Mouse (Mus musculus) C2C12 (cell line): ENCODE data around the gene Duxf3. TPM values are rescaled to one million over a fixed set of nuclear protein-coding genes. Genes with fewer than 3 reads are reported as not detected.

Source experiments
- H3K27me3 ChIP-seq: one replicate; pipeline ENCODE4 v1.6.1; 2011; ENCODE audit not compliant: control insufficient read depth, insufficient read depth, insufficient read length
- H3K36me3 ChIP-seq: one replicate; pipeline ENCODE4 v1.6.1; 2011; ENCODE audit not compliant: control insufficient read depth, insufficient read depth
- H3K4me3 ChIP-seq: one replicate; pipeline ENCODE4 v1.5.1; 2011; ENCODE audit warnings: mild to moderate bottlenecking, control low read depth; ENCODE audit not compliant: poor library complexity, insufficient read depth, severe bottlenecking
- H3K79me2 ChIP-seq: one replicate; pipeline ENCODE4 v1.6.1; 2011; ENCODE audit not compliant: control insufficient read depth, insufficient read depth
- H3K79me3 ChIP-seq: one replicate; pipeline ENCODE4 v1.6.1; 2011; ENCODE audit warnings: low read depth, control low read depth
- H3ac ChIP-seq: one replicate; pipeline ENCODE3; 2011; ENCODE audit warnings: low read depth; ENCODE audit not compliant: control insufficient read depth, insufficient read length
- CEBPB ChIP-seq: IDR thresholded peaks from one replicate; pipeline ENCODE4 v1.6.1; 2011; ENCODE audit warnings: low read depth, mild to moderate bottlenecking, control low read depth, moderate library complexity
- CTCF ChIP-seq: IDR thresholded peaks from one replicate; pipeline ENCODE4 v1.5.1; 2011; ENCODE audit not compliant: control insufficient read depth, insufficient read depth, insufficient read length
- FOSL1 ChIP-seq: IDR thresholded peaks from one replicate; pipeline ENCODE4 v1.8.0; 2011; ENCODE audit warnings: mild to moderate bottlenecking, low read length; ENCODE audit not compliant: poor library complexity, insufficient read depth, severe bottlenecking
- MAX ChIP-seq: IDR thresholded peaks from one replicate; pipeline ENCODE4 v1.6.1; 2011; ENCODE audit warnings: mild to moderate bottlenecking, control low read depth
- MYOD1 ChIP-seq: IDR thresholded peaks from one replicate; pipeline ENCODE4 v1.6.1; 2011; ENCODE audit warnings: low read depth; ENCODE audit not compliant: control insufficient read depth, insufficient read length
- MYOG ChIP-seq: IDR thresholded peaks from one replicate; pipeline ENCODE4 v1.6.1; 2011; ENCODE audit not compliant: control insufficient read depth, insufficient read length; ENCODE audit errors: extremely low read depth
- USF1 ChIP-seq: IDR thresholded peaks from one replicate; pipeline ENCODE4 v1.6.1; 2011; ENCODE audit warnings: low read depth, mild to moderate bottlenecking, control low read depth, moderate library complexity
- polyA plus RNA-seq: library from polyadenylated mRNA; unstranded; fragments of >200 nt; fragmentation: generic; extraction: Trizol; gene quantifications from one replicate; pipeline ENCODE4 v1.2.1, GENCODE M21; 2012; ENCODE audit warnings: missing spikeins

The Duxf3 gene
- polyA plus RNA-seq, 1 experiment, result not detected

- Histone ChIP-seq H3K79me3 (no peaks in the 10 kb centered on the region), H3K27me3 (no peaks in the 10 kb centered on the region), H3K36me3 (no peaks in the 10 kb centered on the region), H3K4me3 (no peak overlapping the region), H3K79me2 (no peaks in the 10 kb centered on the region), H3ac (no peak overlapping the region)
- TF ChIP-seq MAX, result no peak
- no peak for TF ChIP-seq USF1
- TF ChIP-seq CEBPB, result no peak
- no peak for TF ChIP-seq MYOG
- no peak for TF ChIP-seq MYOD1
- TF ChIP-seq CTCF, result no peak
- no peak for TF ChIP-seq FOSL1
Measured at GRCm38 (mm10) chr10:58220726-58221125, 11.7 kb downstream of the Duxf3 start.

GRCm38 (mm10) chr10:58217366-58217765 lies 15.1 kb downstream of the Duxf3 start:
- Histone ChIP-seq H3K79me2 (no peaks in the 10 kb centered on the region), H3K36me3 (no peaks in the 10 kb centered on the region), H3K79me3 (no peaks in the 10 kb centered on the region), H3K4me3 (no peak overlapping the region), H3ac (no peak overlapping the region), H3K27me3 (no peaks in the 10 kb centered on the region)
- TF ChIP-seq FOSL1 (no peak), MAX (no peak), CTCF (no peak), CEBPB (no peak), MYOG (no peak), MYOD1 (no peak), USF1 (no peak)

DNA sequence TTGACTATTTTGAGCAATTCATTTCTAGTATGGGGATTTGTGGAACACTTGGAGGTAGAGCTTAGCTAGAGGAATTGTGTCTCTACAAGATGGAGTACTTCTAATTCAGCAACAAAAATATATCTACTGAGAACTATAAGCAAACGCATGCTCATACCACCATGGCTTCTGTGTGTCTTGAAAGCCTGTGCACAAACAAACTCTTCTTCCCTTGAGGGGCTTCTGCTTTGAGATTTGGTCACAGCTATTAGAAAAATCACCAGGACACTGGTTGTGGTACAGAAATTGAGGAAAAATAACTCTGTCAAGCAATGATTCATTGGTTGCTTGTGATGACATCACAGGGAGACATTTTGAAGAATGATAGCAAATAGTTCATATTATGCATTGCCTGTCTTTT lies 17.1 kb downstream of the Duxf3 start:
- no peak for TF ChIP-seq FOSL1
- no peak for TF ChIP-seq MYOG
- Histone ChIP-seq H3K27me3 (peaks cover 3% of the 10 kb centered on the region), H3K79me2 (no peaks in the 10 kb centered on the region), H3ac (no peak overlapping the region), H3K79me3 (no peaks in the 10 kb centered on the region), H3K36me3 (no peaks in the 10 kb centered on the region), H3K4me3 (no peak overlapping the region)

- H3K27me3 ChIP-seq, result peaks cover 3% of the 10 kb centered on the region
- no peak overlapping the region for H3K4me3 ChIP-seq
- no peaks in the 10 kb centered on the region for H3K79me2 ChIP-seq
- no peak for TF ChIP-seq FOSL1
- no peak for TF ChIP-seq MYOG
- TF ChIP-seq MYOD1, result no peak
- TF ChIP-seq CEBPB, result no peak
- no peak for TF ChIP-seq MAX
- no peak for TF ChIP-seq USF1
- TF ChIP-seq CTCF, result no peak
- H3ac ChIP-seq, result no peak overlapping the region
- no peaks in the 10 kb centered on the region for H3K36me3 ChIP-seq
- H3K79me3 ChIP-seq, result no peaks in the 10 kb centered on the region
Measured at GRCm38 (mm10) chr10:58214934-58215333, 17.5 kb downstream of the Duxf3 start.

DNA sequence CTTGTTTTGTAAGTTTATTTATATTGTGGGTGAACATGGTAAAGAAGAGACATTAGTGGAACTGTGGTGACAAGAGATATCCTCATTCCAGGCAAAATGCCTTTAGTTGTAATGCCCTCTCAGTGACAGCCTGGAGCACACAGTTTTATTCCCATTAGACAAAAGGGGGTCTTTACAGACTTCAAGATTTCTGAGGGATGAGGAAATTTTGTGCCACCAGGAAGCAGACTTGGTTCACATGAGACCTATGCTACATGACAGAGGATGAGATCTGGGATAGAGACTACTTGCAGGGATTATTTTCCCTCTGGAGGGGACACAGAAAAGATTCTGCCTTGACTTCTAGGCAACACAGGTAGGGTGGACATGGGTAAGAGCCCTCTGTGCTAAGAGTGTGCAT lies 18.0 kb downstream of the Duxf3 start:
- Histone ChIP-seq H3ac (no peak overlapping the region), H3K4me3 (no peak overlapping the region), H3K79me2 (no peaks in the 10 kb centered on the region), H3K27me3 (peaks cover 3% of the 10 kb centered on the region), H3K79me3 (no peaks in the 10 kb centered on the region), H3K36me3 (no peaks in the 10 kb centered on the region)
- TF ChIP-seq MYOG (no peak), MAX (no peak), CEBPB (no peak), CTCF (no peak), MYOD1 (no peak), FOSL1 (no peak), USF1 (no peak)

DNA sequence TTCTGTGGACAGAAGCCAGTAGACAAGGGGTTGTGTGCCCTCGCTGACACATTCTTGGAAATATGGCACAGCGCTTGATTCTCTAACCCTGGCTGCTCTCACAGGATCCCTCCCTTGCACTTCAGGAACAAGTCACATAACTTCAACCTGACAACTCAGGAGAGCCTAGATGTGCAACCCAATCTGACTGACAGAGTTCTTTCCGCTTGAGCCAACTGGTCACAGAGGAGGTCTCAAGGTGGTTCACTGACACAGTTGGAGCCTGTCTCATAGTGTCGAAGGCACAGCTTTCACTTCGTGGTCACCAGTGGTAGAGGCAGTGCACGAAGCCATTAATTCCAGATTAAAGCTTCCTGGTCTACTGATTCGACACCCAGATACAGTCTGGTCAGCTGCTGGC lies 20.2 kb downstream of the Duxf3 start:
- Histone ChIP-seq H3K79me3 (no peaks in the 10 kb centered on the region), H3ac (no peak overlapping the region), H3K27me3 (peaks cover 3% of the 10 kb centered on the region), H3K79me2 (no peaks in the 10 kb centered on the region), H3K4me3 (no peak overlapping the region), H3K36me3 (no peaks in the 10 kb centered on the region)
- TF ChIP-seq FOSL1 (no peak), CEBPB (no peak), USF1 (no peak), CTCF (no peak), MAX (no peak), MYOD1 (no peak), MYOG (no peak)
